Mouse (Mus musculus) stomach, postnatal 0 days (tissue): ENCODE data around the gene Gm10912. TPM values are rescaled to one million over a fixed set of nuclear protein-coding genes. Genes with fewer than 3 reads are reported as not detected.
"Not testable (repeated sequence)": the region's sequence is repeated elsewhere in the genome, so short reads cannot be mapped to it uniquely, and the experiment has no call there.

Experiments
- ATAC-seq: fragments of 200-750 bp; cut with Nextera tagmentation; 2 replicates; pipeline ENCODE4 v1.8.0; 2017; ENCODE audit not compliant: low FRiP score, low TSS enrichment
- DNase-seq: peaks from one replicate; pipeline ENCODE4 v3.0.0-alpha.2; 2016; ENCODE audit warnings: low spot score
- H3K27ac ChIP-seq: fragments of 300-500 bp; sonication (generic); replicated peaks from 2 replicates; pipeline ENCODE4 v1.5.1; 2014; ENCODE audit warnings: mild to moderate bottlenecking, control low read depth
- H3K27me3 ChIP-seq: fragments of 300-500 bp; sonication (generic); 2 replicates; pipeline ENCODE4 v1.6.1; 2014; ENCODE audit warnings: low read length; ENCODE audit not compliant: control insufficient read depth, insufficient read depth
- H3K36me3 ChIP-seq: fragments of 300-500 bp; sonication (generic); 2 replicates; pipeline ENCODE4 v1.6.1; 2014; ENCODE audit warnings: low read length, mixed read lengths; ENCODE audit not compliant: control insufficient read depth, insufficient read depth
- H3K4me1 ChIP-seq: fragments of 300-500 bp; sonication (generic); replicated peaks from 2 replicates; pipeline ENCODE4 v1.6.1; 2014; ENCODE audit warnings: antibody characterized with exemption; ENCODE audit not compliant: control insufficient read depth, insufficient read depth
- H3K4me2 ChIP-seq: fragments of 300-500 bp; sonication (generic); replicated peaks from 2 replicates; pipeline ENCODE4 v1.6.1; 2014; ENCODE audit warnings: low read depth, mild to moderate bottlenecking, control low read depth, moderate library complexity
- H3K4me3 ChIP-seq: fragments of 300-500 bp; sonication (generic); 2 replicates; pipeline ENCODE4 v1.5.1; 2014; ENCODE audit warnings: low read depth, low read length, control low read depth
- H3K9ac ChIP-seq: fragments of 300-500 bp; sonication (generic); 2 replicates; pipeline ENCODE4 v1.6.1; 2014; ENCODE audit warnings: mild to moderate bottlenecking, low read length, control low read depth, mixed read lengths
- H3K9me3 ChIP-seq: fragments of 300-500 bp; sonication (generic); 2 replicates; pipeline ENCODE4 v1.6.1; 2016; ENCODE audit warnings: low read length; ENCODE audit not compliant: control insufficient read depth
- CTCF ChIP-seq: IDR thresholded peaks from 2 replicates; pipeline ENCODE4 v1.5.1; 2016; ENCODE audit warnings: antibody characterized with exemption, low read depth, mild to moderate bottlenecking, moderate library complexity
- EP300 ChIP-seq: optimal IDR thresholded peaks from 2 replicates; pipeline ENCODE3; 2016; ENCODE audit warnings: antibody characterized with exemption
- WGBS: fragments of 180-500 bp; shearing (Covaris S2); extraction: QIAGEN DNeasy Blood & Tissue Kit; methylation state at CpG from one replicate; pipeline ENCODE4 v1.1.7; 2014; 5-methylcytosine and 5-hydroxymethylcytosine counted together
- polyA plus RNA-seq: library from polyadenylated mRNA; unstranded; fragments of >200 nt; fragmentation: Nextera tagmentation; extraction: Ambion mirVana; gene quantifications from 2 replicates; pipeline ENCODE4 v1.2.1, GENCODE M21; 2015

Gene Gm10912
- polyA plus RNA-seq, 1 experiment from 2014 or later: not detected

DNA sequence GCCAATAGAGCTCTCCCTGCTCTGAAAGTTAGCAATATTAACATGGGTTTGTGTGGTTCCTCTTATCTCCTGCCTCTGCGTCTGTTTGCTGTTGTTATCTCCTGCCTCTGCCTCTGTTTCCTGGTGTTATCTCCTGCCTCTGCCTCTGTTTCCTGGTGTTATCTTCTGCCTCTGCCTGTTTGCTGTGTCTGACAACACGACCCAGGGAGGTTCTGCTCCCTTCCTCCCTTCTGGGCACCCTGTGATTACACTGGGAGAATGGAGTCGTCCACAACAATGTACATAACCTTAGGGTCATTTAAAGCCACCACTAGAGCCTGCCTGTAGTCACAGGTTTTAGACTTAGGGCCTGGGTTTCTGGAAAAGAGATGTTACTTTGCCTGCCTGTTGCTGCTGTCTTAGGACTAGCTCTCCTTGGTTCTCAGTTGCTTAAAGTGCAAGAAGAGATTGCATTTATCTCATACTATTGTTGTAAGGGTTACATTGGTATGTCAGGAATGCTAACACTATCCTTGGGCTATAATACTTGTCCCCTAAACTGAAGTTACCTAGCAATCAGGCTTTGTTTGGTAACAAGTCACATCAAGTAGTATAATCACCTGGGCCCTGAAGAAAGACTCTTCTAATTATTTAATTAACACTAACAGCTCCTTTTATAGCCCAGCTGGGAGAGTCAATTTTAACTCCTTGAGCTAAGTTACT is 33.1 kb downstream of the Gm10912 start:
- Histone ChIP-seq H3K4me2 (no peak overlapping the region), H3K36me3 (no peaks in the 10 kb centered on the region), H3K4me3 (no peak overlapping the region), H3K9ac (no peak overlapping the region), H3K4me1 (0 out of 2 replicates have a peak, but pooled peaks cover 6% of the 10 kb centered on the region), H3K9me3 (no peaks in the 10 kb centered on the region), H3K27ac (no peak overlapping the region), H3K27me3 (no peaks in the 10 kb centered on the region)
- 40% methylated on average over 3 of the region's 3 CpGs for WGBS
- TF ChIP-seq CTCF: no peak
- no peak for TF ChIP-seq EP300
- DNase-seq (no peak), ATAC-seq (peak; percentile 36; the same call in 1 of the 2 replicates)

DNA sequence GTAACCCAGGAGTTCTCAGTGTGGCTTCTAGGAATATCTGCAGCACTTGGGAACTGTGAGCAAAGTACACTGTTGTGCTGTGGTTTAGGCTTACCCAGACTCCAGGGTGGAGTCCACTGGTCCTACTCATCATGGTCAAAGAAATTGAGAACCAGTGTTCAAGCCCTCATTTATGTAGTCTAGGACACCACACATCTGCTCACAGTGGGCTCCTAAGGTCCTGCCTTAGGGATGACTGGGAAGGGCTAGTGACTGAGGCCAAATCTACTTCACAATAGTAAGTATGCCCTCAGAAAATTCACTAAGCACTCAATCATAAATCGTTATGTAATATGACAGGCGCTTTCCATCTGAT is 33.6 kb downstream of the Gm10912 start:
- H3K27me3 ChIP-seq: no peaks in the 10 kb centered on the region
- TF ChIP-seq EP300: no peak
- TF ChIP-seq CTCF: no peak
- no peak overlapping the region for H3K27ac ChIP-seq
- no peak overlapping the region for H3K9ac ChIP-seq
- H3K36me3 ChIP-seq: no peaks in the 10 kb centered on the region
- no peaks in the 10 kb centered on the region for H3K9me3 ChIP-seq
- H3K4me3 ChIP-seq: no peak overlapping the region
- ATAC-seq (no peak), DNase-seq (no peak)
- H3K4me2 ChIP-seq: no peak overlapping the region
- H3K4me1 ChIP-seq: 0 out of 2 replicates have a peak, but pooled peaks cover 6% of the 10 kb centered on the region
- WGBS: 96% methylated on average over 2 of the region's 2 CpGs

DNA sequence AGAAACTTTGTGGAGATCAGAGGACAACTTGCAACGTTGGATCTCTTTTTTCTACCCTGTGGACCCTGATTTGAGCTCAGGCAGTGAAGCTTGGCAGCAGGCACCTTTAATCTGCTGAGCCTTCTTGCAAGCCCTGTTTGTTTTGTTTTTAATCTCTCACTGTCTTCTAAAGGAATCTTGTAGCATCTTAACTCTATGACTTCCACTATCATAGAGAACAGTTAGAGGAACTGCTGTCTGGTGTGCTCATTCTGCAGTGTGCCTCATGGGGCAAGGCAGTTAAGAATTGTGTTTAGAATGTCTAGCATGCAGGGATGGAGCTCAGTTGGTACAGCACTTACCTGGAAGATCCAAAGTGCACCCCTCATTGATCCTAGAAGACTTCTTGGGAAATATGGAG is 34.3 kb downstream of the Gm10912 start:
- Histone ChIP-seq H3K9ac (no peak overlapping the region), H3K27ac (no peak overlapping the region), H3K27me3 (no peaks in the 10 kb centered on the region), H3K9me3 (no peaks in the 10 kb centered on the region), H3K4me2 (no peak overlapping the region), H3K4me3 (no peak overlapping the region), H3K4me1 (0 out of 2 replicates have a peak, but pooled peaks cover 6% of the 10 kb centered on the region), H3K36me3 (no peaks in the 10 kb centered on the region)
- no peak for ATAC-seq
- no peak for TF ChIP-seq EP300
- TF ChIP-seq CTCF: no peak
- WGBS: 59% methylated on average over 1 of the region's 1 CpGs
- DNase-seq: no peak

DNA sequence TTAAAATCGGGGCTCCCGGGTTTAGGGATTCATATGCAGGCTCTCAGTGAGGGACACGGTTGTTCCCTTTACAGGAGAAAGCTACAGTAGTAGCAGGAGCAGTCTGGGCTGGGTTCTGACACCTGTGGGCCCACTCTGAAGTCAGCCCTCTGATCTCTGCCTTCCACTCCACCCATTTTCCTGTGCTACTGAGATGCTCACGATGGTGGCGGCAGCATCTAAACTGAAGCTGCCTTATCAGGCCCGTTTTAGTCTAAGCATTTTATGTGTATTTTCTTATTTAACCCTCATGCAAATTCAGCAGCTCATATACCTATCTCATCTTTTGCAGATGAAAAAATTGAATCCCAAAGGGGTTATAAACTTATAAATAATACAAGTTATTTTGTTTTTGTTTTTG is 39.2 kb downstream of the Gm10912 start:
- DNase-seq (no peak), ATAC-seq (no peak)
- Histone ChIP-seq H3K9ac (no peak overlapping the region), H3K27me3 (no peaks in the 10 kb centered on the region), H3K36me3 (no peaks in the 10 kb centered on the region), H3K4me3 (no peak overlapping the region), H3K4me2 (no peak overlapping the region), H3K4me1 (no peaks in the 10 kb centered on the region), H3K27ac (no peak overlapping the region), H3K9me3 (no peaks in the 10 kb centered on the region)
- WGBS: 88% methylated on average over 6 of the region's 6 CpGs
- TF ChIP-seq CTCF: no peak
- no peak for TF ChIP-seq EP300

DNA sequence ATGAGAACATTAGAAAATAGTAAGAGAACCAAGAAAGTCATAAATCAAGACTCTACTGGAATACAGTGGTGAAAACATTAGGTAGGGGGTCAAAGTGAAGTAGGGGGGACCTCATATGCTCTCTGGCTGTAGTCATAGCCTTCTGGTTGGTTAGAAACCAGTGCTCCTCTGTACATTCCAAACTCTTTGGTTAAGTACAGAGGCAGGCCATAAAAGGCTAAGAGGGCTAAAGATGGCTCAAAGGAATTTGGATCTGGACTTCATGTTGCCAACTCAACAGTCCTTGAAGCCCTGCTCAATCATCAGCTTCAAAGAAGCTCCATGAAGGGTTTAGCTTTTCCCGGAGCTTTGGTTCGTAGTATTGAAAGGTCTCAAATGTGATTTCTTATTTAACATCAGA is 43.4 kb downstream of the Gm10912 start:
- H3K9me3 ChIP-seq, ATAC-seq, H3K27ac ChIP-seq, H3K27me3 ChIP-seq, H3K4me2 ChIP-seq, DNase-seq, H3K36me3 ChIP-seq, H3K9ac ChIP-seq, H3K4me1 ChIP-seq, H3K4me3 ChIP-seq: not testable (repeated sequence)
- 79% methylated on average over 2 of the region's 2 CpGs for WGBS

DNA sequence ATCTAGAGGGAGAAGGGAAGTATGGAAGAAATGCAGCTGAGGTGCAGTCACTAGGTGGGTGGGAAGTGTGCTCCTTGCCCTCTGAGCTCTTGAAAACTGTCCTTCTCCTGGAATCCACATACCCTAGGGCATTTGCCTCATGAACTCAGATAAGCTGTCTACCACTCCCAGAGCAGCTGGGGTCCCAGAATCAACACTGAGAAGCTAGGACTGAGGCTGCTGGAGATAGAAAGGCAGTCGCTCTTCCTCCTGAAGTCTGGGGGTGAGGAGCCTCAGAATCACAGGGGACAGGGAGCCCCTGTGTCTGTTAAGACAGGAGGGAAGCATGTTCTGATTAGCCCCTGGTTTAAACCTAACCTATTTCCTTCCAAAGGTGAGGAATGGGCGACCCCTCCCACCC is 43.9 kb downstream of the Gm10912 start:
- no peak for DNase-seq
- Histone ChIP-seq H3K27me3 (no peaks in the 10 kb centered on the region), H3K27ac (no peak overlapping the region; the same call in 1 of the 2 replicates), H3K9me3 (no peaks in the 10 kb centered on the region), H3K9ac (no peak overlapping the region), H3K36me3 (no peaks in the 10 kb centered on the region), H3K4me3 (no peak overlapping the region), H3K4me1 (no peaks in the 10 kb centered on the region), H3K4me2 (no peak overlapping the region)
- no peak for ATAC-seq
- TF ChIP-seq EP300 (no peak), CTCF (no peak)
- WGBS: 65% methylated on average over 2 of the region's 2 CpGs
